Mouse (Mus musculus): ENCODE data around the gene Kars. TPM values are rescaled to one million over a fixed set of nuclear protein-coding genes. Genes with fewer than 3 reads are reported as not detected.

Gene Kars
- polyA plus RNA-seq, 1 experiment: 25.2 TPM

DNA sequence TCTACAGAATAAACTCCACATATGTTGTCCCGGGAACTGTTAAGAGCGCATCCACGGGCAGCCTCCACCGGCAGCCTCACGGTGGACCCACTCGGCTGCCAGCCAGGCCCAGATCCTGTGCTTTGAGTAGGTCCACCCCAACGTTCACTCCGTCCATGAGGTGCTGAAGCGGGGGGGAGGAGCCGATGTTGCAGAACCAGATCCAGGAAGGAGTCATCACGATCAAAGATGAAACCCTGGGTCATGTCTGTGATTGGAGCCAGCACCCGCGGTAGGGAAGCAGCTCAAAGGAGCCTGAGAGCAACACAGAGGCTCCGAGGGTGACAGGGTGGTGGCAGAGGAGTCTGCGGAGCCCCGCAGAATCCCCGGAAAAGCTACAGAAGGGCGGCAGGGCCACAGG lies 26.4 kb upstream of the Kars start:
- DNase-seq (ENCODE audit: low read depth in 1 of 2, low spot score in 2 of 2): no peak
- no peaks in the 10 kb centered on the region for H3K36me3 ChIP-seq (ENCODE audit: control insufficient read depth, insufficient read depth, low read length)
- WGBS: 80% methylated on average over 18 of the region's 18 CpGs

DNA sequence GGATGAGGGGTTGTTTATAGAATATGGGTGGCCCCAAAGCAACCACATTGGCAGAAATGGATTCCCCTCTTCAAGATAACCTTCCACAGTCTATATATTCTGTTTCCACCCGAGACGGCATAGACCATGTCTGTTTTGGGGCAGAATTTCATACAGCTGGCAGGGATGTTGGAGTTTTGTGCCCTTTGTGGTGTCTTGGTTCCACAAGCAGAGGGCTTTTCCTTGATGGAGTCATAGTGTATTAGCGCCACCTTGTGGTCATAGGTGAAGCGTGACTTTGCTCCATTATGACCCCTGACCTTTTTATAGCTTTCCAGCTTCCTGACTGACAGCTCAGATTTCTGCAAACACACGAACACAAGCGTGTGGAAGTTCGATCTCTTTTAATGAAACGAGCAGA lies 23.5 kb upstream of the Kars start:
- WGBS: 10% methylated on average over 8 of the region's 8 CpGs
- H3K27me3 ChIP-seq (ENCODE audit: control insufficient read depth, insufficient read depth, low read length): no peaks in the 10 kb centered on the region
- no peaks in the 10 kb centered on the region for H3K36me3 ChIP-seq (ENCODE audit: control insufficient read depth, insufficient read depth, low read length)
- no peaks in the 10 kb centered on the region for H3K4me1 ChIP-seq (ENCODE audit: control insufficient read depth, insufficient read depth, insufficient read length)
- no peak overlapping the region for H3K27ac ChIP-seq (ENCODE audit: insufficient read depth, low read length)
- no peak overlapping the region for H3K4me3 ChIP-seq (ENCODE audit: extremely low read depth, insufficient read depth, insufficient read length)
- DNase-seq (ENCODE audit: low read depth in 1 of 2, low spot score in 2 of 2): peak in 1 of 2 experiments; percentile 27
- TF ChIP-seq CTCF (IDR thresholded peaks at IDR 0.05; ENCODE audit: extremely low read depth, insufficient read depth, insufficient read length, insufficient replicate concordance): peak; percentile 60; the same call in 1 of the 2 replicates
- TF ChIP-seq POLR2A (IDR thresholded peaks at IDR 0.05; ENCODE audit: low read depth, low read length): no peak

More for the DNA sequence above, 26.4 kb upstream of the Kars start:
- Histone ChIP-seq H3K27ac (ENCODE audit: insufficient read depth, low read length) (no peak overlapping the region), H3K4me1 (ENCODE audit: control insufficient read depth, insufficient read depth, insufficient read length) (no peaks in the 10 kb centered on the region), H3K4me3 (ENCODE audit: extremely low read depth, insufficient read depth, insufficient read length) (no peak overlapping the region), H3K27me3 (ENCODE audit: control insufficient read depth, insufficient read depth, low read length) (no peaks in the 10 kb centered on the region)
- TF ChIP-seq CTCF (IDR thresholded peaks at IDR 0.05; ENCODE audit: extremely low read depth, insufficient read depth, insufficient read length, insufficient replicate concordance): no peak
- no peak for TF ChIP-seq POLR2A (IDR thresholded peaks at IDR 0.05; ENCODE audit: low read depth, low read length)

- WGBS: 86% methylated on average over 7 of the region's 7 CpGs
- no peak overlapping the region for H3K4me3 ChIP-seq (ENCODE audit: extremely low read depth, insufficient read depth, insufficient read length)
- TF ChIP-seq CTCF (IDR thresholded peaks at IDR 0.05; ENCODE audit: extremely low read depth, insufficient read depth, insufficient read length, insufficient replicate concordance): no peak
- TF ChIP-seq POLR2A (IDR thresholded peaks at IDR 0.05; ENCODE audit: low read depth, low read length): no peak
- no peaks in the 10 kb centered on the region for H3K27me3 ChIP-seq (ENCODE audit: control insufficient read depth, insufficient read depth, low read length)
- no peak overlapping the region for H3K27ac ChIP-seq (ENCODE audit: insufficient read depth, low read length)
- DNase-seq (ENCODE audit: low read depth in 1 of 2, low spot score in 2 of 2): no peak
- H3K36me3 ChIP-seq (ENCODE audit: control insufficient read depth, insufficient read depth, low read length): no peaks in the 10 kb centered on the region
- H3K4me1 ChIP-seq (ENCODE audit: control insufficient read depth, insufficient read depth, insufficient read length): no peaks in the 10 kb centered on the region
Observed at GRCm38 (mm10) chr8:112033071-112033470, 21.9 kb upstream of the Kars start.

DNA sequence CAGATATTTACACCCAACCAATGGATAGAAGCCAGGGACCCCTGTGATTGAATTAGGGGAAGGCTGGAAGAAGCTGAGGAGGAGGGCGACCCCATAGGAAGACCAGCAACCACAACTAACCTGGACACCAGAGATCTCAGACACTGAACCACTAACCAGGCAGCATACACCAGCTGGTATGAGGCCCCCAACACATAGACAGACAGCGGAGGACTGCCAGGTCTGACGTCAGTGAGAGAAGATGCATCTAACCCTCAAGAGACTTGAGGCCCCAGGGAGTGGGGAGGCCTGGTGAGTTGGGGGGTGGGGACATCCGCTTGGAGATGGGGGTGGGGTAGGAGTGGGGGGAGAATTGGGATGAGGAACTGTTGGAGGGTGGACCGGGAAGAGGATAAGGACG lies 19.5 kb upstream of the Kars start:
- no peak for DNase-seq (ENCODE audit: low read depth in 1 of 2, low spot score in 2 of 2)
- no peaks in the 10 kb centered on the region for H3K4me1 ChIP-seq (ENCODE audit: control insufficient read depth, insufficient read depth, insufficient read length)
- TF ChIP-seq POLR2A (IDR thresholded peaks at IDR 0.05; ENCODE audit: low read depth, low read length): no peak
- no peak for TF ChIP-seq CTCF (IDR thresholded peaks at IDR 0.05; ENCODE audit: extremely low read depth, insufficient read depth, insufficient read length, insufficient replicate concordance)
- H3K36me3 ChIP-seq (ENCODE audit: control insufficient read depth, insufficient read depth, low read length): no peaks in the 10 kb centered on the region
- no peak overlapping the region for H3K27ac ChIP-seq (ENCODE audit: insufficient read depth, low read length)
- H3K4me3 ChIP-seq (ENCODE audit: extremely low read depth, insufficient read depth, insufficient read length): no peak overlapping the region
- WGBS: 68% methylated on average over 6 of the region's 6 CpGs
- H3K27me3 ChIP-seq (ENCODE audit: control insufficient read depth, insufficient read depth, low read length): no peaks in the 10 kb centered on the region

DNA sequence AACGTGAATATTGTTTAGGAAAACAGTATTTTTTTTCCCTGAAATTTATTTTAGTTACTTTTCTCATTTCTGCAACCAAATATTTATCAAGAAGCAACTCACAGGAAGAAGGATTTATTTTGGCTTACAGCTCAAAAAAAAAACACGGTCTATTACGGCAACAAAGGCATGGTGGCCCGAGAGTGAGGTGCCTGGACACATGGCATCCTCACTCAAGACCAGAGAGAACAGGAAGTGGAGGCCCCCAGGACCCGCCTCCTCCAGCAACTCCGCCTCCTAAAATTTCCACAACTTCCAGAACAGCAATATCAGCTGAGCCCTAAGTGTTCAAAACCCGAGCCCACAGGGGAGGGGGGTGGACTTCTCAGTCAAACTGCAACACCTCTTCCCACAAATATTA lies 18.3 kb upstream of the Kars start:
- no peak for TF ChIP-seq CTCF (IDR thresholded peaks at IDR 0.05; ENCODE audit: extremely low read depth, insufficient read depth, insufficient read length, insufficient replicate concordance)
- no peak for TF ChIP-seq POLR2A (IDR thresholded peaks at IDR 0.05; ENCODE audit: low read depth, low read length)
- Histone ChIP-seq H3K4me1 (ENCODE audit: control insufficient read depth, insufficient read depth, insufficient read length) (no peaks in the 10 kb centered on the region), H3K27me3 (ENCODE audit: control insufficient read depth, insufficient read depth, low read length) (no peaks in the 10 kb centered on the region), H3K36me3 (ENCODE audit: control insufficient read depth, insufficient read depth, low read length) (no peaks in the 10 kb centered on the region), H3K27ac (ENCODE audit: insufficient read depth, low read length) (no peak overlapping the region), H3K4me3 (ENCODE audit: extremely low read depth, insufficient read depth, insufficient read length) (no peak overlapping the region)
- no peak for DNase-seq (ENCODE audit: low read depth in 1 of 2, low spot score in 2 of 2)
- 77% methylated on average over 7 of the region's 7 CpGs for WGBS

DNA sequence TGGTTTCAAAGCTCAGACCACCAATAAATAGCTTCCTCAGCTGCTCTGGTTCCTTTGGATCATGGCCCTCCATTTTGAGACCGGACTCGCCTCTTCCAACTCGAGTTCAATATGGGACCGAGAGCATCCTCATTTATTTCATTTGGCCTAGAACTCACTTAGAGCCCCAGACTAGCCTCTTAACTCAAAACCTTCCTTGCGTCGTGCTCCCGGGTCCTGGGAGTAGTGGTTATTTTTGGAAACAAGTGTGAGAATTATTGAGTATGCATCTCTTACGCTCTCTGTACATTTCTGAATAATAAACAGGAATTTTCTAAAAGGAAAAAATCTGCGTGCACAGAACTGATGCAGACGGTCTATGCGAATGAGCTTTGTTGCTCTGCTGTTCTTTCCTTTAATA lies 3.8 kb upstream of the Kars start, which contains the start of gene Gm6793:
Gm6793 (minus strand) TSS at position 101 of the 400 bp plus-strand sequence.
- Histone ChIP-seq H3K27ac (ENCODE audit: insufficient read depth, low read length) (no peak within 1 kb of the TSS), H3K36me3 (ENCODE audit: control insufficient read depth, insufficient read depth, low read length) (peaks cover 17% of the 10 kb centered on the region), H3K4me1 (ENCODE audit: control insufficient read depth, insufficient read depth, insufficient read length) (peaks cover 8% of the 10 kb centered on the region; the same call in 1 of the 2 replicates), H3K27me3 (ENCODE audit: control insufficient read depth, insufficient read depth, low read length) (no peaks in the 10 kb centered on the region), H3K4me3 (ENCODE audit: extremely low read depth, insufficient read depth, insufficient read length) (no peak within 1 kb of the TSS; the same call in 1 of the 2 replicates)
- 96% methylated on average over 11 of the region's 11 CpGs for WGBS
- no peak for DNase-seq (ENCODE audit: low read depth in 1 of 2, low spot score in 2 of 2)
- TF ChIP-seq POLR2A (IDR thresholded peaks at IDR 0.05; ENCODE audit: low read depth, low read length) (no peak), CTCF (IDR thresholded peaks at IDR 0.05; ENCODE audit: extremely low read depth, insufficient read depth, insufficient read length, insufficient replicate concordance) (no peak)

GRCm38 (mm10) chr8:112011816-112012242 lies 706 bp upstream of the Kars start:
- Histone ChIP-seq H3K27ac (ENCODE audit: insufficient read depth, low read length) (peak overlapping the region; percentile 64), H3K4me3 (ENCODE audit: extremely low read depth, insufficient read depth, insufficient read length) (peak overlapping the region; percentile 91), H3K36me3 (ENCODE audit: control insufficient read depth, insufficient read depth, low read length) (peaks cover 7% of the 10 kb centered on the region), H3K4me1 (ENCODE audit: control insufficient read depth, insufficient read depth, insufficient read length) (peaks cover 8% of the 10 kb centered on the region; the same call in 1 of the 2 replicates), H3K27me3 (ENCODE audit: control insufficient read depth, insufficient read depth, low read length) (no peaks in the 10 kb centered on the region)
- TF ChIP-seq POLR2A (IDR thresholded peaks at IDR 0.05; ENCODE audit: low read depth, low read length): no peak
- no peak for TF ChIP-seq CTCF (IDR thresholded peaks at IDR 0.05; ENCODE audit: extremely low read depth, insufficient read depth, insufficient read length, insufficient replicate concordance)
- WGBS: under 1% methylated on average over 40 of the region's 40 CpGs
- DNase-seq (ENCODE audit: low read depth in 1 of 2, low spot score in 2 of 2): peak in 1 of 2 experiments; percentile 41

Data from spleen, adult 2 months (tissue).